Mouse (Mus musculus): ENCODE data around the gene Dgkh.

DNA sequence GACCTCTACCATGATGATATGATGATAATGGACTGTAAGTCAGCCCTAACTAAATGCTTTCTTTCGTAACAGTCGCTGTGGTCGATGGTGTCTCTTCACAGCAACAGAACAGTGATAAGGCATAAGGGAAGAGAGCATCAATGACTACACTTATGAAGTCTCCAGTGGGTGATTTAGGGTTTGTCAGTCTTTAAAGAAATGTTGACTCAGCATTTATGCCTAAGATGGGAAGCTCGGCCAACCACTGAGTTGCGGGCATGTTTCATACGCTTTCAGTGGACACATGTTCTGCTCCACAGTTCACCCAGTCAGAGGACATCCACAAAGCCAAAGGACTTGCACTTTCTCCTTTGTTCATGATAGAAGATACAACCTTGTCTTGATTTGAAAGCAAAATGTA, 73.9 kb downstream of the Dgkh start:
- TF ChIP-seq CTCF (IDR thresholded peaks at IDR 0.05; ENCODE audit: low read depth) (no peak), EP300 (IDR thresholded peaks at IDR 0.05; ENCODE audit: low read depth) (no peak)

All from liver, postnatal 0 days (tissue).